Mouse (Mus musculus) limb, embryonic 15.5 days (tissue): ENCODE measurements around the gene Ndufb6. TPM values are rescaled to one million over a fixed set of nuclear protein-coding genes. Genes with fewer than 3 reads are reported as not detected.
A peak's percentile ranks its signal among the peaks of the same experiment; 100 is the strongest.
"Not testable (repeated sequence)": the region's sequence is repeated elsewhere in the genome, so short reads cannot be mapped to it uniquely, and the experiment has no call there.

Experiments
- ATAC-seq: fragments of 200-750 bp; cut with Nextera tagmentation; 2 replicates; pipeline ENCODE4 v1.8.0; 2017; ENCODE audit warnings: low read depth, moderate TSS enrichment; ENCODE audit not compliant: insufficient number of reproducible peaks, low FRiP score, low TSS enrichment
- H3K27ac ChIP-seq: fragments of 300-500 bp; sonication (generic); 2 replicates; pipeline ENCODE4 v1.5.1; 2015; ENCODE audit warnings: moderate library complexity, mild to moderate bottlenecking, inconsistent platforms
- H3K27me3 ChIP-seq: fragments of 300-500 bp; sonication (generic); 2 replicates; pipeline ENCODE4 v1.6.1; 2015; ENCODE audit warnings: inconsistent platforms
- H3K36me3 ChIP-seq: fragments of 300-500 bp; sonication (generic); 2 replicates; pipeline ENCODE4 v1.6.1; 2015; ENCODE audit warnings: inconsistent platforms
- H3K4me1 ChIP-seq: fragments of 300-500 bp; sonication (generic); 2 replicates; pipeline ENCODE4 v1.6.1; 2015; ENCODE audit warnings: inconsistent platforms
- H3K4me2 ChIP-seq: fragments of 300-500 bp; sonication (generic); 2 replicates; pipeline ENCODE4 v1.6.1; 2015; ENCODE audit warnings: mild to moderate bottlenecking, inconsistent platforms
- H3K4me3 ChIP-seq: fragments of 300-500 bp; sonication (generic); 2 replicates; pipeline ENCODE4 v1.5.1; 2015; ENCODE audit warnings: mild to moderate bottlenecking, inconsistent platforms
- H3K9ac ChIP-seq: fragments of 300-500 bp; sonication (generic); 2 replicates; pipeline ENCODE4 v1.6.1; 2015; ENCODE audit warnings: inconsistent platforms
- H3K9me3 ChIP-seq: fragments of 300-500 bp; sonication (generic); 2 replicates; pipeline ENCODE4 v1.6.1; 2016; ENCODE audit warnings: inconsistent platforms
- WGBS: fragments of 180-500 bp; shearing (Covaris S2); methylation state at CpG from one replicate; pipeline ENCODE4 v1.1.7; 2015; 5-methylcytosine and 5-hydroxymethylcytosine counted together
- polyA plus RNA-seq: library from polyadenylated mRNA; unstranded; fragments of >200 nt; fragmentation: Nextera tagmentation; extraction: Ambion mirVana; gene quantifications from 2 replicates; pipeline ENCODE4 v1.2.1, GENCODE M21; 2015

The Ndufb6 gene
- polyA plus RNA-seq, 1 experiment from 2014 or later, result 280 TPM

- not testable (repeated sequence) for H3K9ac ChIP-seq, H3K36me3 ChIP-seq, ATAC-seq, H3K9me3 ChIP-seq, H3K4me3 ChIP-seq, H3K27ac ChIP-seq, H3K4me2 ChIP-seq, H3K27me3 ChIP-seq, H3K4me1 ChIP-seq
- WGBS, result 95% methylated on average over 11 of the region's 11 CpGs
These were observed 12.3 kb upstream of the Ndufb6 start for GRCm38 (mm10) chr4:40291511-40291910.

GRCm38 (mm10) chr4:40289046-40289445 lies 9.8 kb upstream of the Ndufb6 start:
- Histone ChIP-seq H3K4me3 (no peak overlapping the region), H3K9ac (no peak overlapping the region), H3K9me3 (peaks cover 2% of the 10 kb centered on the region; the same call in 1 of the 2 replicates), H3K4me2 (no peak overlapping the region), H3K27me3 (no peaks in the 10 kb centered on the region), H3K27ac (no peak overlapping the region), H3K36me3 (no peaks in the 10 kb centered on the region), H3K4me1 (no peaks in the 10 kb centered on the region)
- 83% methylated on average over 2 of the region's 2 CpGs for WGBS
- ATAC-seq, result no peak

GRCm38 (mm10) chr4:40287415-40287814 lies 8.2 kb upstream of the Ndufb6 start:
- Histone ChIP-seq H3K4me1 (no peaks in the 10 kb centered on the region), H3K4me2 (no peak overlapping the region), H3K4me3 (no peak overlapping the region), H3K36me3 (no peaks in the 10 kb centered on the region), H3K27me3 (no peaks in the 10 kb centered on the region), H3K27ac (no peak overlapping the region), H3K9me3 (no peaks in the 10 kb centered on the region), H3K9ac (no peak overlapping the region)
- 72% methylated on average over 6 of the region's 6 CpGs for WGBS
- ATAC-seq, result no peak

GRCm38 (mm10) chr4:40285582-40285981 lies 6.4 kb upstream of the Ndufb6 start:
- no peak overlapping the region for H3K9ac ChIP-seq
- H3K36me3 ChIP-seq, result no peaks in the 10 kb centered on the region
- 19% methylated on average over 4 of the region's 4 CpGs for WGBS
- no peak for ATAC-seq
- H3K9me3 ChIP-seq, result no peaks in the 10 kb centered on the region
- no peaks in the 10 kb centered on the region for H3K4me1 ChIP-seq
- no peak overlapping the region for H3K27ac ChIP-seq
- H3K4me2 ChIP-seq, result no peak overlapping the region
- H3K27me3 ChIP-seq, result no peaks in the 10 kb centered on the region
- H3K4me3 ChIP-seq, result no peak overlapping the region

GRCm38 (mm10) chr4:40278880-40279275 lies 343 bp downstream of the Ndufb6 start:
- peak overlapping the region; percentile 96 for H3K4me3 ChIP-seq
- peak overlapping the region; percentile 83 for H3K27ac ChIP-seq
- peak; percentile 45; the same call in 1 of the 2 replicates for ATAC-seq
- H3K4me1 ChIP-seq, result peaks cover 12% of the 10 kb centered on the region
- H3K9ac ChIP-seq, result peak overlapping the region; percentile 93
- H3K9me3 ChIP-seq, result no peaks in the 10 kb centered on the region
- no peaks in the 10 kb centered on the region for H3K27me3 ChIP-seq
- H3K36me3 ChIP-seq, result peaks cover 22% of the 10 kb centered on the region
- whole genome bisulfite sequencing, result under 1% methylated on average over 21 of the region's 21 CpGs
- H3K4me2 ChIP-seq, result peak overlapping the region; percentile 80

GRCm38 (mm10) chr4:40269430-40270032 lies 9.7 kb downstream of the Ndufb6 start, which contains the start of the genes Smim27 and Topors:
Gene Smim27, plus strand, starts transcription at chr4:40269579.
Gene Topors, minus strand, starts transcription at chr4:40269850.
- H3K36me3 ChIP-seq, result peaks cover 23% of the 10 kb centered on the region
- under 1% methylated on average over 38 of the region's 38 CpGs for WGBS

GRCm38 (mm10) chr4:40268835-40269234 lies 10.4 kb downstream of the Ndufb6 start:
- H3K9me3 ChIP-seq, result no peaks in the 10 kb centered on the region
- peak overlapping the region; percentile 100 for H3K27ac ChIP-seq
- peak overlapping the region; percentile 82 for H3K9ac ChIP-seq
- under 1% methylated on average over 16 of the region's 16 CpGs for WGBS
- H3K4me1 ChIP-seq, result peaks cover 19% of the 10 kb centered on the region
- peak overlapping the region; percentile 75 for H3K4me3 ChIP-seq
- no peak for ATAC-seq
- peaks cover 20% of the 10 kb centered on the region for H3K36me3 ChIP-seq
- H3K27me3 ChIP-seq, result no peaks in the 10 kb centered on the region
- H3K4me2 ChIP-seq, result peak overlapping the region; percentile 85

More at GRCm38 (mm10) chr4:40269430-40270032, 9.7 kb downstream of the Ndufb6 start, which contains the start of the genes Smim27 and Topors:
- Histone ChIP-seq H3K27me3 (no peaks in the 10 kb centered on the region), H3K4me3 (peak within 1 kb of the TSS; percentile 75), H3K9ac (peak within 1 kb of the TSS; percentile 82), H3K9me3 (no peaks in the 10 kb centered on the region), H3K27ac (peak within 1 kb of the TSS; percentile 100), H3K4me2 (peak within 1 kb of the TSS; percentile 85), H3K4me1 (peaks cover 19% of the 10 kb centered on the region)
- ATAC-seq, result peak; percentile 96

GRCm38 (mm10) chr4:40268204-40268813 lies 10.9 kb downstream of the Ndufb6 start:
- Histone ChIP-seq H3K4me2 (peak overlapping the region; percentile 85), H3K9ac (peak overlapping the region; percentile 82)

GRCm38 (mm10) chr4:40267681-40268080 lies 11.5 kb downstream of the Ndufb6 start:
- H3K4me2 ChIP-seq, result peak overlapping the region; percentile 85
- H3K4me3 ChIP-seq, result peak overlapping the region; percentile 75
- H3K27me3 ChIP-seq, result no peaks in the 10 kb centered on the region
- peak overlapping the region; percentile 100 for H3K27ac ChIP-seq
- H3K36me3 ChIP-seq, result peaks cover 21% of the 10 kb centered on the region
- no peaks in the 10 kb centered on the region for H3K9me3 ChIP-seq
- 62% methylated on average over 7 of the region's 7 CpGs for WGBS
- ATAC-seq, result no peak
- peaks cover 19% of the 10 kb centered on the region for H3K4me1 ChIP-seq
- peak overlapping the region; percentile 82 for H3K9ac ChIP-seq

More at GRCm38 (mm10) chr4:40268204-40268813, 10.9 kb downstream of the Ndufb6 start:
- WGBS, result under 1% methylated on average over 41 of the region's 50 CpGs
- peaks cover 19% of the 10 kb centered on the region for H3K4me1 ChIP-seq
- peak overlapping the region; percentile 75 for H3K4me3 ChIP-seq
- peak; percentile 86 for ATAC-seq
- H3K27ac ChIP-seq, result peak overlapping the region; percentile 100
- no peaks in the 10 kb centered on the region for H3K27me3 ChIP-seq
- H3K9me3 ChIP-seq, result no peaks in the 10 kb centered on the region
- H3K36me3 ChIP-seq, result peaks cover 20% of the 10 kb centered on the region

- Histone ChIP-seq H3K4me3 (no peak overlapping the region), H3K4me2 (no peak overlapping the region), H3K9me3 (no peaks in the 10 kb centered on the region), H3K27ac (no peak overlapping the region), H3K36me3 (peaks cover 45% of the 10 kb centered on the region), H3K9ac (no peak overlapping the region), H3K27me3 (no peaks in the 10 kb centered on the region), H3K4me1 (peaks cover 17% of the 10 kb centered on the region)
- ATAC-seq, result no peak
- WGBS, result 67% methylated on average over 1 of the region's 1 CpGs
These were observed 14.9 kb downstream of the Ndufb6 start for GRCm38 (mm10) chr4:40264321-40264720.

GRCm38 (mm10) chr4:40254385-40255103 lies 24.7 kb downstream of the Ndufb6 start:
- H3K27ac ChIP-seq, result peak overlapping the region; percentile 33
- H3K36me3 ChIP-seq, result peaks cover 10% of the 10 kb centered on the region; the same call in 1 of the 2 replicates
- no peak for ATAC-seq
- H3K9me3 ChIP-seq, result no peaks in the 10 kb centered on the region
- no peaks in the 10 kb centered on the region for H3K27me3 ChIP-seq
- 41% methylated on average over 8 of the region's 8 CpGs for WGBS
- H3K9ac ChIP-seq, result no peak overlapping the region
- H3K4me3 ChIP-seq, result no peak overlapping the region
- H3K4me2 ChIP-seq, result no peak overlapping the region
- H3K4me1 ChIP-seq, result 0 out of 2 replicates have a peak, but pooled peaks cover 4% of the 10 kb centered on the region
